Mouse (Mus musculus): ENCODE data around the gene Hemk1. TPM values are rescaled to one million over a fixed set of nuclear protein-coding genes. Genes with fewer than 3 reads are reported as not detected.
A peak's percentile ranks its signal among the peaks of the same experiment; 100 is the strongest.

Hemk1 gene
- polyA plus RNA-seq, 1 experiment from 2014 or later = 5.9 TPM

DNA sequence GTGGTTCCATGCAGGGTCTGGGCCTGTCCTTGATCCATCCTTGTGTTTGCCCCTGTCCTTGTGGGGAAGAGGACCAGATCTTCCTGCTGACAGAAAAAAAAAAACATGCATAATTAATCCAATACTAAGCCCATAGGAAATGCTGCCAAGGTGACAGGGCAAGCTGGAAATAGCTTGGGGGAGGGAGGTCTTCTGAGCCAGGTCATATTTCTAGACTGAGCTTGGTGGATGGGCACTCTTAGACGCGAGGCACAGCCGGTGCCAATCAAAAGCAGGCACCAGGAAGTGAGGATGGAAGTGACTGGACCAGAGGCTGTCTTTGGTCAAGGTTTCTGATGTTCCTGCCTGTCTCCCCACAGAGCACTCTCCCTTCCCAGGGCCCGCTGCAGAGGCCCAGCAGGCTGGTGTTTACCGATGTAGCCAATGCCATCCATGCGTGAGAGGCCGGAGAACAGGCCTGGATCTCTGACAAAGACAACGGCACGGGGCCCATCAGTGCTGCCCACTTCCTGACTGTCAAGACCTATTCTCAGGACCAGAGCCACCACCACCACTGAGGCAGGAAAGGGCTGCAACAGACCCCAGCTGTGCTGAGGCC lies 9.5 kb upstream of the Hemk1 start:
- no peak overlapping the region for H3K4me2 ChIP-seq (replicated peaks; ENCODE audit: low read depth)
- H3K9ac ChIP-seq (ENCODE audit: low read depth, low read length) = no peak overlapping the region
- H3K4me1 ChIP-seq (replicated peaks; ENCODE audit: control insufficient read depth, insufficient read depth, low read length) = no peaks in the 10 kb centered on the region
- H3K9me3 ChIP-seq (ENCODE audit: control insufficient read depth) = no peaks in the 10 kb centered on the region
- ATAC-seq = no peak
- no peaks in the 10 kb centered on the region for H3K36me3 ChIP-seq (ENCODE audit: control insufficient read depth, insufficient read depth)
- TF ChIP-seq CTCF (IDR thresholded peaks at IDR 0.05; ENCODE audit: low read depth) = no peak
- H3K4me3 ChIP-seq (ENCODE audit: low read depth, low read length) = no peak overlapping the region
- 0 out of 2 replicates have a peak, but pooled peaks cover 3% of the 10 kb centered on the region for H3K27me3 ChIP-seq (replicated peaks; ENCODE audit: control insufficient read depth, insufficient read depth, low read length)
- 73% methylated on average over 9 of the region's 9 CpGs for WGBS
- no peak overlapping the region for H3K27ac ChIP-seq (ENCODE audit: low read depth, low read length)

DNA sequence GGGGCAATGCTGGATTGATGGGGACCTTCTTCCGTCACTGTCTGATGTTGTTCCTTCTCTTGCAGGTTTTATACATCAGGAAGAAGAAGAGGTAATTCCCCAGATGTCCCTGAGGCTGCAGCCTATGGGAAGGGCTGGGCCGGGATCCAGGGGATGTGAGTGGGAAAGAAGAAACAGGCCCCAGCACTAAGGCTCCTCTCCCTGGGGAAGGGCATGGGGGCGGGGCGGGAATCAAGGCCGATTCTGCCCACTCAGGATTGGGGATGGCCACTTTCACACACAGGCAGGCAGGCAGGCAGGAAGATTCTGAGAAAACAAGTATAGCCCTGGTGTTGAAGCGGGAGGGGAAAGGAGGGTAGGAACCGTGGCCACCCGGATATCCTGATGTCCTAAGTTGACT lies 7.9 kb upstream of the Hemk1 start:
- H3K4me1 ChIP-seq (replicated peaks; ENCODE audit: control insufficient read depth, insufficient read depth, low read length) = no peaks in the 10 kb centered on the region
- no peaks in the 10 kb centered on the region for H3K9me3 ChIP-seq (ENCODE audit: control insufficient read depth)
- no peak for ATAC-seq
- peaks cover 3% of the 10 kb centered on the region; the same call in 1 of the 2 replicates for H3K27me3 ChIP-seq (replicated peaks; ENCODE audit: control insufficient read depth, insufficient read depth, low read length)
- no peak overlapping the region for H3K4me2 ChIP-seq (replicated peaks; ENCODE audit: low read depth)
- whole genome bisulfite sequencing = 83% methylated on average over 8 of the region's 8 CpGs
- H3K9ac ChIP-seq (ENCODE audit: low read depth, low read length) = no peak overlapping the region
- no peaks in the 10 kb centered on the region for H3K36me3 ChIP-seq (ENCODE audit: control insufficient read depth, insufficient read depth)
- no peak for TF ChIP-seq CTCF (IDR thresholded peaks at IDR 0.05; ENCODE audit: low read depth)
- H3K27ac ChIP-seq (ENCODE audit: low read depth, low read length) = no peak overlapping the region
- no peak overlapping the region for H3K4me3 ChIP-seq (ENCODE audit: low read depth, low read length)

DNA sequence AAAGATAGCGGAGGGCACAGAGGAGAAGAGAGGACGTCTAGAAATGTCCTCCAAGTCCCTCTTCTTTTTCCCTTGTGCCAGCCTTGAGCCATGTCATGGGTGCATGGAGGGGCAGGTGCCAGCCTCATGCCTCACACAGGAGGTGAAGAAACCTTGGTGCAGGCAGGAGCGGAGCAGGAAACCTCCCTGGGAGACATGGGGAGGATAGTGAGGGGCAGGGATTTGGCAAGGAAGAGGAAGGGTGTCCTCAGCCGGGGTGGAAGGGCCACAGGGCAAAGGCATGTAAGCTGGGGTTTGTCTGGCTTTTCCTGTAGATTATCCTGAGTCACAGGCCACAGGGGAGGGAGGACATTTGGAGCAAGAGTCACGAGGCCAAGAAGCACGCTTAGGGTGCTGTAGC lies 5.9 kb upstream of the Hemk1 start:
- no peak overlapping the region for H3K4me2 ChIP-seq (replicated peaks; ENCODE audit: low read depth)
- WGBS = 77% methylated on average over 6 of the region's 6 CpGs
- no peak for TF ChIP-seq CTCF (IDR thresholded peaks at IDR 0.05; ENCODE audit: low read depth)
- 0 out of 2 replicates have a peak, but pooled peaks cover 3% of the 10 kb centered on the region for H3K4me1 ChIP-seq (replicated peaks; ENCODE audit: control insufficient read depth, insufficient read depth, low read length)
- H3K36me3 ChIP-seq (ENCODE audit: control insufficient read depth, insufficient read depth) = no peaks in the 10 kb centered on the region
- H3K27me3 ChIP-seq (replicated peaks; ENCODE audit: control insufficient read depth, insufficient read depth, low read length) = peaks cover 3% of the 10 kb centered on the region; the same call in 1 of the 2 replicates
- H3K9ac ChIP-seq (ENCODE audit: low read depth, low read length) = no peak overlapping the region
- no peaks in the 10 kb centered on the region for H3K9me3 ChIP-seq (ENCODE audit: control insufficient read depth)
- no peak overlapping the region for H3K4me3 ChIP-seq (ENCODE audit: low read depth, low read length)
- no peak for ATAC-seq
- H3K27ac ChIP-seq (ENCODE audit: low read depth, low read length) = no peak overlapping the region

DNA sequence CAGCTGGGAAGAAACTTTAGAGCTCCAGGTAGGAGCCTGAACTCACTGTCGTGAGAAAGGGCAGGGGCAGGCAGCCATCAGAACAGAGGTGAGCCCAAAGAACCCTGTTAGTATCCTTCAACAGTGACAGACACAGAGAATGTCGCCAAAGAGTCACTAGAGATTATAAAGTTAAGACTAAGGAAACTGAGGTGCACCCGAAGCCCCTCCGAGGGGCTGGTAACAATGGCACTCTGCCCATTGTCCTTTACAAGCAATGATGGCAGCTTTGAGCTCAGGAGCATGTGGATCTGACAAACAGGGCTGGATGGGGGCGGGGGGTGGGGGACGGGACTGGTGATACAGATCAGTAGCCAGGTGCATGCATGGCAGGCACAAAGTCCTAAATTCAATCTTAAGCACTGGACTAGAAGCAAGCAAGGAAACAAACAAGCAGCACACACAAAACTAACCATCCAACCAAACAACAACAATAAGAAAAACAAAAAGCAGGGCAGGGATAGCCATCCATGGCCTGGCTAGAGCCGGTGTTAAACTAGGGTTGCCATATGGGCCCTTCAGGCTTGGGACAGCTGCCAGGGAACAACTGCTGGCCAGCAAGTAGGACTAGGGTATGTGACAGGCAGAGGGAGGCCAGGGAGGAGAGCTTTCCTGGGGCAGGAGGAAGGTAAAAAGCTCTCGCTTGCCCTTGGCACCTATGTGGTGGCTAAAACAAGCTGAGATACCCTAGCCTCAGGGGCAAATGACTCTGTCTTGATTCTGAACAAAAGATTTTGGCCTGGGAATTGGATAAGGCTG lies 5.2 kb upstream of the Hemk1 start:
- peaks cover 3% of the 10 kb centered on the region; the same call in 1 of the 2 replicates for H3K27me3 ChIP-seq (replicated peaks; ENCODE audit: control insufficient read depth, insufficient read depth, low read length)
- H3K27ac ChIP-seq (ENCODE audit: low read depth, low read length) = no peak overlapping the region
- no peaks in the 10 kb centered on the region for H3K9me3 ChIP-seq (ENCODE audit: control insufficient read depth)
- no peak for ATAC-seq
- no peak overlapping the region for H3K4me3 ChIP-seq (ENCODE audit: low read depth, low read length)
- no peak for TF ChIP-seq CTCF (IDR thresholded peaks at IDR 0.05; ENCODE audit: low read depth)
- H3K36me3 ChIP-seq (ENCODE audit: control insufficient read depth, insufficient read depth) = no peaks in the 10 kb centered on the region
- H3K4me2 ChIP-seq (replicated peaks; ENCODE audit: low read depth) = no peak overlapping the region
- H3K4me1 ChIP-seq (replicated peaks; ENCODE audit: control insufficient read depth, insufficient read depth, low read length) = peaks cover 3% of the 10 kb centered on the region; the same call in 1 of the 2 replicates
- no peak overlapping the region for H3K9ac ChIP-seq (ENCODE audit: low read depth, low read length)
- 69% methylated on average over 8 of the region's 8 CpGs for WGBS

DNA sequence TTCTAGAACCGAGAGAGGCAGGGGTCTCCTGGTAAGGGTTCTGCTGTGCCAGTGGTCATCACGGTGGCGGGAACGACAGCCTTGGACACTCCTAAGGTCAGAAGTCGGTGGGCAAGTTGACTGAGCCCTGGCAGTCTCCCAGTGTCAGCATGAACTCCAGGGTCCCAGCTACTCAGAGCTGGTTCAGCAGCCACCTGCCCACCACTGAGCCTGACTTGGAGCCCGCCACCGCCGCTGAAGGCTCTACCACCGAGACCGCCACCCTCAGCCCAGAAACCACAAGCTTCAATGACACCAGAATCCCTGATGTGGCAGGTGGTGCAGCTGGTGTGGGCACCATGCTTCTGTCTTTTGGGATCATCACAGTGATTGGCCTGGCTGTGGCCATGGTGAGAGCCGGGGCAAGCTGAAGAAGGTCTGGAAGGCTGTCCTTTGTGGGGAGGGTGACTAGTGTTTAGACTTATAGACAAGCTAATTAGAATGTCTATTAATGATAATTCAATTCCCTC lies 4.1 kb upstream of the Hemk1 start:
- TF ChIP-seq CTCF (IDR thresholded peaks at IDR 0.05; ENCODE audit: low read depth) = no peak
- 94% methylated on average over 11 of the region's 11 CpGs for WGBS
- Histone ChIP-seq H3K36me3 (ENCODE audit: control insufficient read depth, insufficient read depth) (no peaks in the 10 kb centered on the region), H3K27me3 (replicated peaks; ENCODE audit: control insufficient read depth, insufficient read depth, low read length) (peaks cover 3% of the 10 kb centered on the region; the same call in 1 of the 2 replicates), H3K27ac (ENCODE audit: low read depth, low read length) (no peak overlapping the region), H3K4me1 (replicated peaks; ENCODE audit: control insufficient read depth, insufficient read depth, low read length) (peaks cover 3% of the 10 kb centered on the region; the same call in 1 of the 2 replicates), H3K4me2 (replicated peaks; ENCODE audit: low read depth) (no peak overlapping the region), H3K4me3 (ENCODE audit: low read depth, low read length) (no peak overlapping the region), H3K9me3 (ENCODE audit: control insufficient read depth) (no peaks in the 10 kb centered on the region), H3K9ac (ENCODE audit: low read depth, low read length) (no peak overlapping the region)
- no peak for ATAC-seq

DNA sequence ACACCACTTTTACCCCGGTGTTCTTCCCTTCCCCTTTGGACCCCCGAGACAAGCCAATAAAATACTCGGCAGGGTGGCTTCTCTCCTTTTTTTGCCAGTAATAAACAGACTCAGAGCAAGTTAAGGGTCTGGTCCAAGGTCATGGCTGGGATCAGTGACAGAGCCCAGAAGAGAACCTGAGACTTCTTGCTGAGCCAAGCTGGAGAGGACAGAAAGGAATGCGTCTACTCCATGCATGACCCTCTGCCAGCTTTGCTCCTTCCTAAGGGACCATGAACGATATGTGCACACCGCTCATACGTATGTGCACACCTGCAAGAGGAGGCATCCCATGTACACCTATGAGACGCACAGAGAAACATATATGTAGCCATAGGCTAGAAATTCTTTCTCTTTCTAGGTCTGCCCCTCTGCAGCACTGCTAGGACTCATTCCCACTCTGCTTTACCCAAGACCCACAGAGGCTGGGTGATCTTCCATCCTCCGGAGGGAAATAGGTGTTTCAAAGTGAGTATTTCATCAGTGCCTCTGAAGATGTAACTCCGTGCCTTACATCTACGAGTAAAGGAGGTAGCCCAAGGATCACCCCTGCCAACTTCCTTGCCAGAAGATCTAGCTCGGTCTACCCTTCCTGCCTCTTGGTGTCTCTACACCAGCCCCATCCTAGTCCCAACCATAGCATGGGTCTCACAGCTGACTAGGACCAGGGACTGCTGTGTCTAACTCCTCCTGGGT lies 2.9 kb upstream of the Hemk1 start:
- H3K9ac ChIP-seq (ENCODE audit: low read depth, low read length) = peak overlapping the region; percentile 47
- WGBS = 49% methylated on average over 12 of the region's 12 CpGs
- H3K27ac ChIP-seq (ENCODE audit: low read depth, low read length) = no peak overlapping the region
- TF ChIP-seq CTCF (IDR thresholded peaks at IDR 0.05; ENCODE audit: low read depth) = no peak
- peak overlapping the region; percentile 91 for H3K4me2 ChIP-seq (replicated peaks; ENCODE audit: low read depth)
- H3K4me1 ChIP-seq (replicated peaks; ENCODE audit: control insufficient read depth, insufficient read depth, low read length) = peaks cover 3% of the 10 kb centered on the region; the same call in 1 of the 2 replicates
- H3K36me3 ChIP-seq (ENCODE audit: control insufficient read depth, insufficient read depth) = no peaks in the 10 kb centered on the region
- no peaks in the 10 kb centered on the region for H3K9me3 ChIP-seq (ENCODE audit: control insufficient read depth)
- H3K27me3 ChIP-seq (replicated peaks; ENCODE audit: control insufficient read depth, insufficient read depth, low read length) = peaks cover 3% of the 10 kb centered on the region; the same call in 1 of the 2 replicates
- no peak for ATAC-seq
- peak overlapping the region; percentile 53 for H3K4me3 ChIP-seq (ENCODE audit: low read depth, low read length)
